Mouse (Mus musculus): ENCODE results near the gene Uqcrq.

Gene Uqcrq
- long read RNA-seq, experiment 1, transcript Uqcrq-204 (2 exons, 375 nt) = minor isoform, 10 of 495 reads
- long read RNA-seq, experiment 1, transcript Uqcrq-203 (3 exons, 405 nt) = minor isoform, 51 of 495 reads
- long read RNA-seq, experiment 1, transcript Uqcrq-201 (2 exons, 1,521 nt) = major isoform, 425 of 495 reads
- long read RNA-seq, experiment 1, partial matches to known transcripts = 0 of 495 reads
- long read RNA-seq, experiment 1, other reads (novel, unspliced or antisense) = 9 of 495 reads
- long read RNA-seq, experiment 2, transcript Uqcrq-203 (3 exons, 405 nt) = minor isoform, 28 of 438 reads
- long read RNA-seq, experiment 2, transcript Uqcrq-201 (2 exons, 1,521 nt) = major isoform, 381 of 438 reads
- long read RNA-seq, experiment 2, transcript Uqcrq-204 (2 exons, 375 nt) = minor isoform, 8 of 438 reads
- long read RNA-seq, experiment 2, partial matches to known transcripts = 0 of 438 reads
- long read RNA-seq, experiment 2, other reads (novel, unspliced or antisense) = 19 of 438 reads

- intact Hi-C loops (cut with DNase I) = no loop called here
Measured at GRCm38 (mm10) chr11:53430670-53431346, at the start of gene Uqcrq, which contains the start of gene Gdf9. Gene Uqcrq (minus strand): TSS chr11:53430831. Gene Gdf9 (plus strand): TSS chr11:53431023.

DNA sequence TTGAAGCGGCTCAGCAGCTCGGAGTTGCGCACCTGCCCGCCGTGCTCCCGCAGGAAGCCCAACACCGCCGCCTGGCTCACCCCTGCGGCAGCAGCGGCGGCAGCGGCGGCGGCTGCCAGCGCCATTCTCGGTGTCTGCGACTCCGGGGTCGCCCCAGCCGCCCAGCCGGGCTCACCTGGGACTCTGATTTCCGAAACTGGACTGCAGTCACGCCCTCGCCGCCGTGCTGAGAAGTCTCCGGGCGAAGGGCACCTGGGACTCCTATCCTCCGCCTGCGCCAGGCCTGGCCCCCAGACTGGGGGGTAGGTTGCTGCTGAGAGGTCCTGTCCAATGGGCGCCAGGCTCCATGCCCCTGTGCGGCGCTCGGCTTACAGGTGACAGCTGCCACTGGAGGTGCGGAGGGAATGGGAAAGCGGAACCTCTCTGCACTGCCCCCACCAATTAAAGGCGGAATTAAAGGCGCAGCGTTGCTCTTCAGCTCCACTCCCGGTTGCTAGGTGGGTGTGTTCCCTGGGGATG, 49.2 kb upstream of the Uqcrq start, which contains the start of the genes Gm9945 and Sowaha:
Gene Gm9945 (plus strand): TSS at position 384 of the 519 bp plus-strand sequence.
Gene Sowaha (minus strand): TSS at position 492 of the 519 bp plus-strand sequence.
- intact Hi-C loops (cut with DNase I) = loop anchor here (10.0 kb wide), 1 partner anchor 255 kb away; no protein-coding TSS in a partner anchor

DNA sequence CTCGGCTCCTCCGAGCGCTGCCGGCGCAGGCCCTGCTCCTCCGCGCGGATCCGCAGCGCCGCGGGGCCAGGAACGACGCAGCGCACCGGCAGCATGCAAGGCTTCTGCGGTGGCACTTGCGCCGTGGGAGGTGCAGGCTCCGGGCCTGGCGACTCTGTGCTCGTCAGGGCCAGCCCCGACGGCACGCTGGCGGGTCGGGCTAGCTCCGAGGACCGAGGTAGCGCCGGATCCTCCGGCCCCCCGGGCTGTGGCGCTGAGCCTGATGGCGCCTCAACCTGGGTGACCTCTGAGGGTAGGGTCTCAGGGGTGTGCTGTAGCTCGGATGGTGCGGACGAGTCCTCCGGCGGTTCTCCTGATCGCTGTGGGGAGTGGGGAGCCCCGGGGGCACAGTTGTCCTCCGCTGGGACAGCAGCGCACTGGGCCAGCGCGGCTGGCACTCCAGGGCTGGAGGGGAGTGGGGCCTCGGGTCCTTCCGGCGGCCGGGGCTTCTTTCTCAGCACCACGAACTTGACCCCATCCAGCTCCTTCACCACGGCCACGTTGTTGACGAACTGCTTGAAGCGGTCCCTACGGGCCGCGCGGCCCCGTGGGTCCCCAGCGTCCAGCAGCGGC, 48.6 kb upstream of the Uqcrq start:
- intact Hi-C loops (cut with DNase I) = loop anchor here (10.0 kb wide), 1 partner anchor 256 kb away; no protein-coding TSS in a partner anchor

DNA sequence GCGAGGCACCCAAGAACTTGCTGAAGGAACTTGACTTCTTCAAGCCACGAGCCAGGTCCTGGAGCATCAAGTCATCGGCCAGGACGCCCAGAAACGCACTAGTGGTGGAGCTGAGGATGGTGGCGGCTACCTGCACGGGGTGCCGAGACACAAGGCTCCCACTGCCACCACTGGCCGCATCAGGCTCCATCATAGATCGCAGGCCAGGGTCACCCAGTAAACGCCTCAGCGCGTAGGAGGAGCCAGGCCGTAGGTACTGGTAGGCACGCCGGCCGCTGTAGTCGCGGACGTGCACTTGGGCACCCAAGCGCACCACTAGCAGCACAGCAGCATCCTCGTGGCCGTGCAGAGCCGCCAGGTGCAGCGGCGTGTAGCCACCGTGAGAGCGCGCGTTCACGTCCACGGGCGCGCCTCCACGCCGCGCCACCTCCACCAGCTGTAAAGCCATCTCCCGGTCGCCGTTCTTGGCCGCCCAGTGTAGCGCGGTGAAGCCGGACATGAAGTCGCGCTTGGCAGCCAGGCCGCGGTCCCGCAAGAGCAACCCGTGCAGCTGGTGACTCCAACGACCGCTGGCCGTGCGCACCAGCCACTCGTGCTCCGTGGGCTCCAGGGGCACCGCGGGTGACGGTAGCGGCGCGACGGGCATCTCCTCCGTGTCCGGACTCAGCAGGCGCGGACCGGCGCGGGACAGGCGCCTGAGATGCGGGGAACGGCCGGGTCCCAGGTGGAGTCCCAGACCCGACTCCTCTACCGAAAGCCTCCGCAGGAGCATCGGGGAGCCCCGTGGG, 47.9 kb upstream of the Uqcrq start:
- intact Hi-C loops (cut with DNase I) = loop anchor here (10.0 kb wide), 1 partner anchor 256 kb away; no protein-coding TSS in a partner anchor

- intact Hi-C loops (cut with DNase I) = loop anchor here (10.0 kb wide), 1 partner anchor 257 kb away; no protein-coding TSS in a partner anchor
Measured at GRCm38 (mm10) chr11:53477833-53478232, 47.2 kb upstream of the Uqcrq start.

DNA sequence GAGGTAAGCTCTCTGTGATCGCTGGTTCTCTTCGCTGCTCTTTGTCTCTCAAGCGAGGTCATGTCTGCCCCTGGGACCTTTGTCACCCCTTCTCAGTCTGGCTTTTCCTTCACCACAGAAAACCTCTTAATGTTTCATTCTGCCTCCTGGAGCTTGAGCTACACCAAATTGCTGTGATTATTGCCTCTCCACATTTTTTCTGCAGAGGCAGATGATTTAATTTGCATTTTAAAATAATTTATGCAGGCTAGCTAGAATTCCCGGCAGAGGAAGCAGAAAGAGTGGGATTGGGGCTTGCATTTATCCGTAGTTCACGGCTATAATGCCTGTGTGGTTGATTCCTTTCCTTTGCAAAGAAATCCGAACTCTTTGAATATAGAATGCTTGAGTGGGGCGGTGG, 45.0 kb upstream of the Uqcrq start:
- intact Hi-C loops (cut with DNase I) = loop anchor here (10.0 kb wide), 1 partner anchor 259 kb away; no protein-coding TSS in a partner anchor

DNA sequence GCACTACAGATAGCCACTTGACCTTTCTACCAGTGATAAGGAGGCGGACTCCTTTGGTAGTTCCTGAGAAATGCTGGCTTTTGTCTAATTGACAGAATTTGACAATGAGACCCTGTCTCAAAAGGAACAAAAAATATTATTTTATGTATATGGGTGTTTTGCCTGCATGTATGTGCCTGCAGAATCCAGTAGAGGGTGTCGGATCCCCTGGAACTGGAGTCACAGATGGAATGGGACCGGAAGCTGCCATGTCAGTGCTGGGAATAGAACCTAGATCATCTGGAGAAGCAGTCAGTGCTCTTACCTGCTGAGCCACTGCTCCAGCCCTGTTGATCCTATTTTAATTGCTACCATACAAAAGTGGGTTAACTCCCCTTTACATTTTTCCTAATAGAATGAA, 42.1 kb upstream of the Uqcrq start:
- intact Hi-C loops (cut with DNase I) = loop anchor here (10.0 kb wide), 1 partner anchor 262 kb away; no protein-coding TSS in a partner anchor

DNA sequence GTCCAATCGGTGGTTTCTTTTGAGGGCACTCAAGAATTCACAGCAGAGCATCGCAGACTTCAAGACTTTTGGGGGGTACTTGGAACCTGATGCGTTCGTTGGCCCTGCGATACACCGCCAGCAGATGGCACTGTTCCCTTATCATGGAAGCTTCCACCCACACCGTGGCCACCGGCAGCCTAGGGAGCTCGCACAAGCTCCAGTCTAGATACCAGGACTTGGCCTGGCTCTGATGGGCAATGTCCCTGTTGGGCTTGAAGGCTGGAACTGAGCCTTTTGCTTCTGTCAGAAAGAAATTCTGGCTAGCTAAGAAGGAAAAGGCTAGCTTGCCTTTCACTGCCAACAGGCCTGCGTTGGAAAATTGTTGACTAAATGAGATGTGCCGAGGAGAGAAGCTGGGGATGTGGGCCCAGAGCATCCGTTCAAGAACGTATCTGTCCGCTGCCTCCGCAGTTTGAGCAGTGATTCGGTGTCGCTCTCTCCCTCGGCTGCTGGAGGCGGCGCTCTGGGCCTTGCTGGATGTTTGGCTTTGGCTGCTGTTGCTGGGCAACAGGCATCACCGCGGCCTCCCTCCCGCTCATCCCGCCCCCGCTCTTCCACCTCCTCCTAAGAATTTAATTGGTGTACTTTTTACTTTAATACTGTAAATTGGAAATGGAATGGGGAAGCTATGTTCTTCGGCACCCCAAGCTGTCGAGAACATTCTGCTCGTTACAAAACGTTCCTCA, 39.5 kb upstream of the Uqcrq start, which contains the start of gene Gm9837:
Gene Gm9837 (minus strand): TSS at position 512 of the 728 bp plus-strand sequence.
- intact Hi-C loops (cut with DNase I) = loop anchor here (10.0 kb wide), 2 partner anchors 55 to 265 kb away; no protein-coding TSS in a partner anchor

- intact Hi-C loops (cut with DNase I) = loop anchor here (10.0 kb wide), 1 partner anchor 55 kb away; no protein-coding TSS in a partner anchor
Measured at GRCm38 (mm10) chr11:53469294-53469967, 38.8 kb upstream of the Uqcrq start.

DNA sequence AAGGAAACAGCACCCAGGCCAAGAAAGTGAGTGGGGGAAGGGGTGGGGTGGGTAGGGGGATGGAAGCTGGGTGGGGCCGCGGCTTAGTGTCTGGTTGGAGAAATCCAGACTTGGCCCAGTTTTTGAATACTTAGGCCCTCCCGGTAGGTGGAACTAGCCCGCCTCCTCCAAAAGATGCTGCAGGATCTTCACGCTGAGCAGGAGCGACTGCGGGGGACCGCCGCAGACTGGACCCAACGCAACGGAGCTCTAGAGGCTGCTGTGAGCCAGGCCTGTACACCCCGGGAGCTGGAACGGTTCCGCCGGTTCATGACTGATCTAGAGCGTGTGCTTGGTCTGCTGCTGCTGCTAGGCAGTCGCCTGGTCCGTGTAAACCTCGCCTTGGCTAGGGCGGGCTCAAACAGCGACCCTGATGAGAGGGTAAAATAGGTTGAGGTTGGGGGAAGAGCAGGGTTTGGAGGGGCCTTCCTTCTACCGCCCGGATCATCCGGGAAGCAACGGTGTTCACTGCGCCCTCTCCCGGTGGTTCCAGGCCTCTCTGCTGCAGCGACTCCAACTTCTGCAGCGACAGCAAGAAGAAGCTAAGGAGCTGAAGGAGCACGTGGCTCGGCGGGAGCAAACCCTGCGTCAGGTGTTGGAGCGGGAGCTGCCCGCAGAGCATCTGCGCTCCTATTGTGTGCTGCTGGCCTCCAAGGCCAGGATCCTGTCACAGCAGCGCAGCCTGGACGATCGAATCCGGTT, 35.8 kb upstream of the Uqcrq start:
- intact Hi-C loops (cut with DNase I) = loop anchor here (2.0 to 10.0 kb wide), 2 partner anchors 52 to 162 kb away; no protein-coding TSS in a partner anchor

DNA sequence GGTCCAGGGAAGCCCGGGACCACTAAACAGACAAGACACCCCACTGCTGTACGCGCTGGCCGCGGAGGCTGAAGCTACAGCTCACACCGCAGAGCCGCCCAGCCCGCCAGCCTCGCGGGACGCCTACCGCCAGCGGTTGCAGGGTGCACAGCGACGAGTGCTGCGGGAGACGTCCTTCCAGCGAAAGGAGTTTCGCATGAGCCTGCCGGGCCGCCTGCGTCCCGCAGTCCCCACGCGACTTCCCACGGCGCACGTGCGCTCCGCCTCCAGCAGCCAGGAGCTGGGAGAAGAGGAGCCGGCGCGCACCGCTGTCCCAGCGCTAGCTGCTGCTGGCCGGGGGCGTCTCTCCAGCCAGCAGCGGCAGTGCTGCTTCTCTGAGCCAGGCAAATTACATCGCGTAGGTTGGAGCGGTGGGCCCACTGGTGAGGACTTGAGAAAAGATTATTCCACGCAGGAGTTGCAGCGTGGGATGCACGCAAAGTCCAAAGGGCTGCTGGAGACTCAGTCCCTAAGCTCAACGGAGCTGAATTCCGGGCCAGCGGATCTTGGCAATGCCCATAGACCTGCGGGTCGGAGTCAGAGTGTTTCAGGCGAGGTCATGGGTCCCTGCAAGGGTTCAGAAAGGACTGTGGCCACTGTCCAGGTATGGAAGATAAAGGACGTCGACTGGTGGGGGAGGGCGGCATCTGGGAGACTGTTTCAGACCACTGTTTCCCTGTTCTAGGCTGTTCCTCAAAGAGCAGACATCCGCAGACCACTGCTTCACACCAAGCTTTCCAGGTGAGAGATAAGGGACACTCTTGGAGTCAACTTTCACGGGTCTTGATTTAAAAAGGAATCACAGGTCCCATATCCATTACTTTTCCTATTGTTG, 33.2 kb upstream of the Uqcrq start:
- intact Hi-C loops (cut with DNase I) = loop anchor here (10.0 kb wide), 1 partner anchor 49 kb away; no protein-coding TSS in a partner anchor

- intact Hi-C loops (cut with DNase I) = loop anchor here (10.0 kb wide), 1 partner anchor 47 kb away; no protein-coding TSS in a partner anchor
Measured at GRCm38 (mm10) chr11:53461727-53462126, 31.1 kb upstream of the Uqcrq start.

GRCm38 (mm10) chr11:53460192-53460591, 29.6 kb upstream of the Uqcrq start:
- intact Hi-C loops (cut with DNase I) = loop anchor here (10.0 kb wide), 1 partner anchor 45 kb away; no protein-coding TSS in a partner anchor

- intact Hi-C loops (cut with DNase I) = no loop called here
Measured at GRCm38 (mm10) chr11:53458996-53459395, 28.4 kb upstream of the Uqcrq start.

- intact Hi-C loops (cut with DNase I) = no loop called here
Measured at GRCm38 (mm10) chr11:53457372-53457954, 26.8 kb upstream of the Uqcrq start.
